Mouse (Mus musculus): ENCODE results near the gene Abl2. TPM values are rescaled to one million over a fixed set of nuclear protein-coding genes. Genes with fewer than 3 reads are reported as not detected.
"Not testable (repeated sequence)": the region's sequence is repeated elsewhere in the genome, so short reads cannot be mapped to it uniquely, and the experiment has no call there.

Abl2 gene
- polyA plus RNA-seq, 1 experiment, result 16.4 TPM

DNA sequence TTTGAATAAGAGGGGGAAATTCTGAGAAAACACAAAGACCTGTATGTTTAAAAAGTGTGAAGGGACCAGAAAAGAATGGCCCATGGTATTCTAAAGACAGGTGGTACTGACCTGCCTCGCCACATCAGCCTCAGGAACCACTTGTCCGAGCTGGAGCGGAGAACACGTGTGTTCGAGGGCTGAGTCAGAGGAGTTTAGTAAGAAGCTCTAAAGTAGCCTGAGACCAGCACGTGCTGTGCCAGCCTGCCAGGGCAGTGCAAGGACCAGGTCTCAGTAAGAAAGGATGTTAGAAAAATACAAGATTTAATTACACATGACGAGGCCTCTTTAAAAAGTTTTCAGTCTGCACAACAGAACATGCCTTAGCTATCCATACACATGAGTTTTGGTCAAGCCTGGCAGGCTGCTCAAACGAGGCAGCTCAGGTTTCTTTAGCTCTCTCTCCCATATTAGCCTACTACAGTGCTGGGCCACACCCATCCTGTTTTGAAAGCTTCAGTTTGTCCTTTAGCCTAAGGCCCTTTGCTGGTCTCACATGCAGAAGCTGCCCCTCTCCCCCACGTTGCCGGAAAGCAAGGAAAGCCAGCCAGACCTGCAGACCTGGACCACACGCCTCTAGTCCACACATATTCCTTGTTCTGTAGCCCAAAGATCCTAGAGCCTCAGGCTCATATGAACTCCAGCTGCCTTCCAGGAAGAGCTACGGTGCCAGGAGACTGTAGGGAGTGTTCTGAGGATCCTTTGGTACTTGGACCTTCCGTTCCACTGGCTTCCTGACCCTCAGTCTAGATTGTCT lies 96.3 kb downstream of the Abl2 start:
- no peak for TF ChIP-seq POLR2A (IDR thresholded peaks at IDR 0.05; ENCODE audit: borderline replicate concordance, insufficient read depth, low read length)
- no peak for TF ChIP-seq CTCF (IDR thresholded peaks at IDR 0.05; ENCODE audit: borderline replicate concordance, insufficient read depth, low read depth, low read length)
- Histone ChIP-seq H3K4me3 (replicated peaks; ENCODE audit: insufficient read depth, low read depth, low read length) (no peak overlapping the region), H3K27me3 (ENCODE audit: control insufficient read depth, insufficient read depth, low read length) (no peaks in the 10 kb centered on the region), H3K27ac (ENCODE audit: insufficient read depth, low read length) (no peak overlapping the region), H3K4me1 (ENCODE audit: control insufficient read depth, insufficient read depth, low read length) (peaks cover 21% of the 10 kb centered on the region)
- whole genome bisulfite sequencing, result 80% methylated on average over 13 of the region's 13 CpGs
- DNase-seq, result no peak

DNA sequence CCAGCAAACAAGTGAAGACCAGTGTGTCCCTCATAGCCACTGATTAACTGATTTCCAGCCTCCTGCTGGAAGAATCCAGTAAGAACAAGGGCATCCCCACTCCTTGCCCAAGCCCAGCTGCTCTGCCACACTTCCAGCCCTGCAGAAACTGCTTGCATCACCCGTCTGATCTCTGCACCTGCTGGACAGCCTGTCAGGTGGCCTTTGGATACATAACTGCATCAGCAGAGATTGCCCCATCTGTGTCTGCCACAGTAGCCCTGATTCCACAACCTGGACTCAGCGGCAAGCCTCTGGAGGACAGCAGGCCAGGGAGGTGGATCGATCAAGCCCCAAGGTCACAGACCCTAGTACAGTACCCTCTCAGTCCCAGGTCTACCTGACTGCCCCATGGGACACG lies 98.9 kb downstream of the Abl2 start:
- no peaks in the 10 kb centered on the region for H3K27me3 ChIP-seq (ENCODE audit: control insufficient read depth, insufficient read depth, low read length)
- H3K4me3 ChIP-seq (replicated peaks; ENCODE audit: insufficient read depth, low read depth, low read length), result no peak overlapping the region
- H3K27ac ChIP-seq (ENCODE audit: insufficient read depth, low read length), result no peak overlapping the region
- 81% methylated on average over 4 of the region's 4 CpGs for WGBS
- H3K4me1 ChIP-seq (ENCODE audit: control insufficient read depth, insufficient read depth, low read length), result peaks cover 21% of the 10 kb centered on the region
- TF ChIP-seq POLR2A (IDR thresholded peaks at IDR 0.05; ENCODE audit: borderline replicate concordance, insufficient read depth, low read length), result no peak
- no peak for TF ChIP-seq CTCF (IDR thresholded peaks at IDR 0.05; ENCODE audit: borderline replicate concordance, insufficient read depth, low read depth, low read length)
- DNase-seq, result no peak

DNA sequence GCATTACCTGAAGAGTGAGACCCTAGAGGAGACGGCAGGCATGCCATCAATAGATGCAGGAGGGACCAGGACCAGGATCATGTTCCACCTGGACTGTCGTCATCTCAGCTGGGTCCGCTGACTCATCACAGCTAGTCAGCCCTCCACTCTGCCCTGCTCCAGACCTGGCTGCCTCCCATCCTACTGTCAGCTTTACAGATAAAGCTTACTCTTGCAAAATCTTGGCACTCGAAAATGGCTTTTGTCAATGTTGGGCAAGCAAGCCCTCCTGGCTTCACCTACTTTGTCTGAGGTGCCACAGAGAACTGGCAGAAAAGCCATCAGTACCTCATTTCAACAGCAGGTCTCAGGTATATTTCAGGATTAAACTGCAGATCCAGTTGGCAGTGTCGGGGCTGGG lies 100.1 kb downstream of the Abl2 start:
- TF ChIP-seq CTCF (IDR thresholded peaks at IDR 0.05; ENCODE audit: borderline replicate concordance, insufficient read depth, low read depth, low read length) (no peak), POLR2A (IDR thresholded peaks at IDR 0.05; ENCODE audit: borderline replicate concordance, insufficient read depth, low read length) (no peak)
- H3K27me3 ChIP-seq (ENCODE audit: control insufficient read depth, insufficient read depth, low read length), result no peaks in the 10 kb centered on the region
- H3K27ac ChIP-seq (ENCODE audit: insufficient read depth, low read length), result no peak overlapping the region
- H3K4me1 ChIP-seq (ENCODE audit: control insufficient read depth, insufficient read depth, low read length), result peaks cover 21% of the 10 kb centered on the region
- H3K4me3 ChIP-seq (replicated peaks; ENCODE audit: insufficient read depth, low read depth, low read length), result no peak overlapping the region
- peak; percentile 77 to 93 for DNase-seq
- 10% methylated on average over 5 of the region's 5 CpGs for WGBS

DNA sequence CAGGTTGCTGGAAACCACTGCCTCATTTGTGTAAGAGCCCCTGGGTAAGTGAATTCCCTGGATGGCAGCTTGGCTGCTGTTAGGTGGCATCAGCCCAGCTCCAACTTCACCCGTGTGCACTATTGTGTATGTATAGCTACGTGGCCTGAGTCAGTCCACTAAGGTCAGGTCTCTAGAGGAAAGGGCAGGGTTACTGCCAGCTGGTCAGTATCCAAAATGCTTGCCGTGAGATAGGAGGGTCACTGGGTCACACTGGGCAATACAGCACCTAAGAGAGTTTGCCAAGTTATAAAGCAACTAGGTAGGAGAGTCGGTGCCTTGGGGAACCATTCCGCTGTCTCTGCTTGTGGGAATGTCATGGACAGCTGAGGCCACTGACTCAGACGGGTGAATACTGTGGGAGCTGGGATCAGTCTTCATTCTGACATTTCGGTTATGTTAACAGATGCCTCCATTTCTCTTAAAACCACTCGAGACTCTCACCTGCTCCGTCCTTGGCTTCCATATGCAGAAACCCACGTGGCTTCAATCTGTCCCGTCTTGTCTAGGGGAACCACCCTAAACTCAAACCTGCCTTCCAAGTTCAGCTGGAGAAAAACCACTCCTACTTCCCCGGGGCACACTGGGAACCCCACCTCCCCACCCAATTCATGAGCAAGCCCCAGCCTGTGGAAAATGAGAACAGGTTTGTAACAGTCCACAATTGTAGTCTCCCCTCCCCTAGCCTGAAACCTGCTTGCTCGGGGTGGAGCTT lies 101.5 kb downstream of the Abl2 start:
- H3K27me3 ChIP-seq (ENCODE audit: control insufficient read depth, insufficient read depth, low read length), result no peaks in the 10 kb centered on the region
- no peak overlapping the region for H3K27ac ChIP-seq (ENCODE audit: insufficient read depth, low read length)
- 77% methylated on average over 13 of the region's 13 CpGs for WGBS
- no peak for DNase-seq
- H3K4me3 ChIP-seq (replicated peaks; ENCODE audit: insufficient read depth, low read depth, low read length), result no peak overlapping the region
- TF ChIP-seq CTCF (IDR thresholded peaks at IDR 0.05; ENCODE audit: borderline replicate concordance, insufficient read depth, low read depth, low read length) (no peak), POLR2A (IDR thresholded peaks at IDR 0.05; ENCODE audit: borderline replicate concordance, insufficient read depth, low read length) (no peak)
- H3K4me1 ChIP-seq (ENCODE audit: control insufficient read depth, insufficient read depth, low read length), result peaks cover 20% of the 10 kb centered on the region

DNA sequence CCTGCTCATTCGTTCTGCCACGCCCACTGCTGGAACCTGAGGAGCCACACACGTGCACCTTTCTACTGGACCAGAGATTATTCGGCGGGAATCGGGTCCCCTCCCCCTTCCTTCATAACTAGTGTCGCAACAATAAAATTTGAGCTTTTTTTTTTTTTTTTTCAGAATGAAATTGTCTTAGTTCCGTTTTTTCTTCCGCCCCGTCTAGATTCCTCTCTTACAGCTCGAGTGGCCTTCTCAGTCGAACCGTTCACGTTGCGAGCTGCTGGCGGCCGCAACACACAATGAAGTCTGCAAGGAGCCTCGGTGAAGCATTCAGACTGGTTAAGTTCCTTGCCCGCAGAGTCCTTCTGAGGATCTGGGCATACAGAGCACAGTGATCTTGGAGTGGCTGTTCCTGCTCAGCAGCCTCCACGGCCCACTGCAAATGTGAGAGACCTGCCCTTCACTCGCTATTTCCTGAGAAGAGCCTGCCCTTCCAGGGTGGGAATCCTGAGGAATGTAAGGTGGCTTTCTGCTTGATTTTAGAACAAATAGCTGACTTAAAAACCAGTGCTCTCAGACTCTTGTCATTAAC lies 102.2 kb downstream of the Abl2 start:
- H3K4me3 ChIP-seq (replicated peaks; ENCODE audit: insufficient read depth, low read depth, low read length); H3K27ac ChIP-seq (ENCODE audit: insufficient read depth, low read length); DNase-seq; H3K27me3 ChIP-seq (ENCODE audit: control insufficient read depth, insufficient read depth, low read length): not testable (repeated sequence)
- WGBS, result 83% methylated on average over 21 of the region's 21 CpGs
- H3K4me1 ChIP-seq (ENCODE audit: control insufficient read depth, insufficient read depth, low read length), result peaks cover 13% of the 10 kb centered on the region

DNA sequence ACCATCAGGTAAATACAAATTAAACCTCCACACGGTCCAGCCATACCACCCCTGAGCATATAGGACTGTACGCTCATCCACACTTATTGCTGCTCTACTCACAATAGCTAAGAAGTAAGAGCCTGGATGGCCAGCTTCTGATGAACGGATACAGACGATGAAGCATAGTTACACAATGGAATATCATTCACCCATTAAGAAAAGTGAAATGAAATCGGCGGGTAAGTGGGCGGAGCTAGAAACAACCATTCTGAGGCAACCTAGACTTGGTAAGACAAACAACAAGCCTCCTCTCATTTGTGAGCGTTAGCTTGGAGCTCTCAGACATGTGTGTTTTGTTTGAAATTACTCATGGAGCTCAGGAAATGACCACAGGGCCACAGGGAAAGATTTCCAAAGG lies 107.2 kb downstream of the Abl2 start:
- H3K27me3 ChIP-seq (ENCODE audit: control insufficient read depth, insufficient read depth, low read length), result no peaks in the 10 kb centered on the region
- no peak for DNase-seq
- TF ChIP-seq POLR2A (IDR thresholded peaks at IDR 0.05; ENCODE audit: borderline replicate concordance, insufficient read depth, low read length) (no peak), CTCF (IDR thresholded peaks at IDR 0.05; ENCODE audit: borderline replicate concordance, insufficient read depth, low read depth, low read length) (no peak)
- H3K4me3 ChIP-seq (replicated peaks; ENCODE audit: insufficient read depth, low read depth, low read length), result no peak overlapping the region
- H3K27ac ChIP-seq (ENCODE audit: insufficient read depth, low read length), result no peak overlapping the region
- no peaks in the 10 kb centered on the region for H3K4me1 ChIP-seq (ENCODE audit: control insufficient read depth, insufficient read depth, low read length)
- 92% methylated on average over 8 of the region's 8 CpGs for WGBS

DNA sequence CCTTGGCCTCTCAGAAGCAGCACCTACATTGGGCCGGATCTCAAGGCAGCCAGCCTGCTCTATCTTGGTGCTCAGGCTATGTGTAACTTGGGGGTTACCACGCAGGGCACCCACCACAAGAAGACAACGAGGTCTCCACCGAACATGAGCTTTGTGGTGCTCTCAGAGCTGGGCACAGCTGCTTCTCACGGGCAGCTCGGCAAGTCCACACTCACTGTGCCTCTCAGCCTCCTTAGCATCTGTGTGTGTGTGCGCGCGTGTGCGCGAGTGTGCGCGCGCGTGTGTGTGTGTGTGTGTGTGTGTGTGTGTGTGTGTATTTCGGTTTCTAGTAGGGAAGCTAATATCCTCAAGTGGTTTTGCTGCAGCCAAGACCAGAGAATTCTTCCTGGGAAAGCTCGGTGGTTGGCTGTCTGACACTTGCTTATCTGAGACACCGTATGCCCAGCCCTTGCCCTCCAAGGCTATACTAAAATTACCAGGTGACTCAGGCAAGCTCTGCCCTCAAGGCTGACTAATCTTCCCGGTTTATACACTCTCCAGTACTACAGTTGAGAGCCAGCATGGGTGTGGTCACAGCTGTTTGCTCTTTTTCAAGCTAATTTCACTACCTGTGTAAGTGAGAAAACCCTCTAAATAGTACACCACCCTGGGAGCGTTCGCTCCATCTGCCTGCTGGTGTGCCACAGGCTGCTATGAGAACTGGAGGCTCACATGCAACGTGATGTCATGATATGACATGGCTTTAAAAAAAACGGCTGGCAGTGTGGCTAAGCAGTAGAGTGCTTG lies 108.7 kb downstream of the Abl2 start:
- Histone ChIP-seq H3K4me3 (replicated peaks; ENCODE audit: insufficient read depth, low read depth, low read length) (no peak overlapping the region), H3K4me1 (ENCODE audit: control insufficient read depth, insufficient read depth, low read length) (no peaks in the 10 kb centered on the region), H3K27ac (ENCODE audit: insufficient read depth, low read length) (no peak overlapping the region), H3K27me3 (ENCODE audit: control insufficient read depth, insufficient read depth, low read length) (no peaks in the 10 kb centered on the region)
- WGBS, result 82% methylated on average over 23 of the region's 23 CpGs
- no peak for DNase-seq
- TF ChIP-seq POLR2A (IDR thresholded peaks at IDR 0.05; ENCODE audit: borderline replicate concordance, insufficient read depth, low read length) (no peak), CTCF (IDR thresholded peaks at IDR 0.05; ENCODE audit: borderline replicate concordance, insufficient read depth, low read depth, low read length) (no peak)
